Mouse (Mus musculus) neural tube, embryonic 12.5 days (tissue): ENCODE data around the gene Cbx7. TPM values are rescaled to one million over a fixed set of nuclear protein-coding genes. Genes with fewer than 3 reads are reported as not detected.

ENCODE experiments used
- ATAC-seq: fragments of 200-750 bp; cut with Nextera tagmentation; 2 replicates; pipeline ENCODE4 v1.8.0; 2017; ENCODE audit warnings: low read depth, mild to moderate bottlenecking, moderate TSS enrichment, moderate library complexity; ENCODE audit not compliant: low FRiP score
- H3K27ac ChIP-seq: fragments of 300-500 bp; sonication (generic); 2 replicates; pipeline ENCODE4 v1.5.1; 2016
- H3K27me3 ChIP-seq: fragments of 300-500 bp; sonication (generic); replicated peaks from 2 replicates; pipeline ENCODE4 v1.6.1; 2016; ENCODE audit warnings: mild to moderate bottlenecking
- H3K36me3 ChIP-seq: fragments of 300-500 bp; sonication (generic); 2 replicates; pipeline ENCODE4 v1.6.1; 2016; ENCODE audit warnings: mild to moderate bottlenecking
- H3K4me1 ChIP-seq: fragments of 300-500 bp; sonication (generic); 2 replicates; pipeline ENCODE4 v1.6.1; 2016
- H3K4me2 ChIP-seq: fragments of 300-500 bp; sonication (generic); replicated peaks from 2 replicates; pipeline ENCODE4 v1.6.1; 2016; ENCODE audit warnings: mild to moderate bottlenecking
- H3K4me3 ChIP-seq: fragments of 300-500 bp; sonication (generic); 2 replicates; pipeline ENCODE4 v1.5.1; 2016
- H3K9ac ChIP-seq: fragments of 300-500 bp; sonication (generic); 2 replicates; pipeline ENCODE4 v1.6.1; 2016; ENCODE audit warnings: mild to moderate bottlenecking
- H3K9me3 ChIP-seq: fragments of 300-500 bp; sonication (generic); 2 replicates; pipeline ENCODE4 v1.6.1; 2016; ENCODE audit warnings: mild to moderate bottlenecking
- WGBS: fragments of 180-500 bp; shearing (Covaris S2); methylation state at CpG from one replicate; pipeline ENCODE4 v1.1.7; 2016; 5-methylcytosine and 5-hydroxymethylcytosine counted together
- polyA plus RNA-seq: library from polyadenylated mRNA; unstranded; fragments of >200 nt; fragmentation: Nextera tagmentation; extraction: Ambion mirVana; gene quantifications from 2 replicates; pipeline ENCODE4 v1.2.1, GENCODE M21; 2016

Cbx7 gene
- polyA plus RNA-seq, 1 experiment from 2014 or later, result 2.7 TPM

DNA sequence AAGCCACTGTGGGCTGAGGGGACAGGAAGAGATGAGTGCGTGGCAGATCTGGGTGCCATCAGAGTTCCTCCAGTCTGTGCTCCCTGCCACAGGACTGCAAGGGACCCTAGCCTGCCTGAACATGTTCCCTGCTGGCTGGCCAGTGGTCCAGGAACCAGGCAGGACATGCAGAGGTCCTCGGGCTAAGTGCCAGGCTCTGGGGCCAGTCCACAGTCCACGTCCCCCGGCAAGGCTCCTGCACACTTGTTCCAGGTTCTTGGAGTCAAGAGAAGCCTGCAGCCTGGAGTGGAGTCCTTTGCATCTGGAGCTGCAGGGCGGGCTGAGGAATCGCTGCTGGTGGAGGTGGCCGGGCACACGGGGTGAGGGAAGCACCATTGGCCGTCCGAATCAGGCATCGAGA lies 25.9 kb upstream of the Cbx7 start:
- Histone ChIP-seq H3K9ac (no peak overlapping the region), H3K36me3 (no peaks in the 10 kb centered on the region), H3K4me3 (no peak overlapping the region), H3K4me2 (no peak overlapping the region), H3K4me1 (no peaks in the 10 kb centered on the region), H3K27ac (no peak overlapping the region), H3K27me3 (no peaks in the 10 kb centered on the region), H3K9me3 (no peaks in the 10 kb centered on the region)
- ATAC-seq, result no peak
- WGBS, result 91% methylated on average over 11 of the region's 11 CpGs

DNA sequence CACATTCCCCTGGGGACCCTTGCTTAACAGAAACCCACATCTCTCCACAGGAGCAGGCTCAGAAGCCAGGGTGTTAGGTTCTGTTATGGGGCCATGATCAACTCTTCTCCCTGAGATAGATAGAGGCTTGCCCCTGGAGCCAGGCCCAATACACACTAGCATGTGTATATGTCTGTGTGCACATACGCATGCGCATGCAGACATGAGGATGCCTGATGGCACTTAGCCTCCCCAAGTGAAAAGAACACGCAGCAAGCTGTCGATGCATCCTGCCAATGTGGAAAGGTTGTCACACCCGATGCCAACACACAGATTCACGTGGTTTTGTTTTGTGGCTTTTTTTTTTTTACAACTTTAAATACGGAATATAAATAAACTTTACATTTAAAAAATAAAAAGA lies 24.6 kb upstream of the Cbx7 start:
- ATAC-seq, result no peak
- Histone ChIP-seq H3K4me2 (no peak overlapping the region), H3K27me3 (no peaks in the 10 kb centered on the region), H3K4me1 (no peaks in the 10 kb centered on the region), H3K36me3 (no peaks in the 10 kb centered on the region), H3K27ac (no peak overlapping the region), H3K9me3 (no peaks in the 10 kb centered on the region), H3K9ac (no peak overlapping the region), H3K4me3 (no peak overlapping the region)
- WGBS, result 93% methylated on average over 7 of the region's 7 CpGs

DNA sequence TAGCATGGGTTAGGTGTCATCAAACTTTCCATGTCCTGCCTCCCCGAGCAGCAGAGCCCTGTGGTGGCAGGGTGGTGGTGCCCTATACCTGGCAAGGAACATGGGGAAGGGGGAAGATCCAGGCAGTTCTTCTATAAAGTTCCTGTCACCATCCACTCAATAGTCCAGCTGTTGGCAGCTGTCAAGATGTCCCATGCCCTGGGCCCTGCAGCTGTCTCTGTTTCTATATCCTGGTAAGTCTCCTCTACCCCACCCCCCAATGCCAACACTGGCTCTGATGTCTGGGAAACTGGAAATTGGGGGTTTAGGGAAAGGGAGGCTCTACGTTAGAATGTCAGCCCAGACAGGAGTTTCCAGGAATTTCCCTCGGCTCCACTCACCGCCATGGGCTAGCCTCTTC lies 23.6 kb upstream of the Cbx7 start:
- H3K9me3 ChIP-seq, result no peaks in the 10 kb centered on the region
- no peak overlapping the region for H3K4me2 ChIP-seq
- H3K9ac ChIP-seq, result no peak overlapping the region
- no peak overlapping the region for H3K27ac ChIP-seq
- ATAC-seq, result no peak
- no peaks in the 10 kb centered on the region for H3K36me3 ChIP-seq
- 79% methylated on average over 4 of the region's 4 CpGs for WGBS
- H3K27me3 ChIP-seq, result no peaks in the 10 kb centered on the region
- H3K4me3 ChIP-seq, result no peak overlapping the region
- no peaks in the 10 kb centered on the region for H3K4me1 ChIP-seq

DNA sequence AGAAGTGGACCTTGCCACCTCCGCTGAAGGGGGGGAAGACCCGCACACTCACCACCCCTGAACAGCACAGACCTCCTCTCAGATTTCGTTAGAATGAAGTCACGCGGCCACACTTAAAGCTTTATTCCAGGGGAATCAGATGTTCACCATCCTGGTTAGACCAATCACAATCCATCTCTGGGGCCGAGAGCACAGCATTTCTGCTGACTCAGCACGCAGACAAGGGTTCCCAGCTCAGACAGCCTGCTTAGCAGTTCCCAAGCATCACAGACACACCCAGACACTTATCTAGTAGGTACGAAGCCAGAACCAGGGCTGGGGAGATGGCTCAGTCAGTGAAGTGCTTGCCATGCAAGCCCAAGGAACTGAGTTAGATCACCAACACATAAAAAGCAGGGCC lies 15.3 kb upstream of the Cbx7 start:
- Histone ChIP-seq H3K4me1 (peaks cover 5% of the 10 kb centered on the region), H3K27me3 (no peaks in the 10 kb centered on the region), H3K4me3 (no peak overlapping the region), H3K27ac (no peak overlapping the region), H3K4me2 (no peak overlapping the region), H3K9ac (no peak overlapping the region), H3K9me3 (no peaks in the 10 kb centered on the region), H3K36me3 (no peaks in the 10 kb centered on the region)
- 79% methylated on average over 8 of the region's 8 CpGs for WGBS
- no peak for ATAC-seq

DNA sequence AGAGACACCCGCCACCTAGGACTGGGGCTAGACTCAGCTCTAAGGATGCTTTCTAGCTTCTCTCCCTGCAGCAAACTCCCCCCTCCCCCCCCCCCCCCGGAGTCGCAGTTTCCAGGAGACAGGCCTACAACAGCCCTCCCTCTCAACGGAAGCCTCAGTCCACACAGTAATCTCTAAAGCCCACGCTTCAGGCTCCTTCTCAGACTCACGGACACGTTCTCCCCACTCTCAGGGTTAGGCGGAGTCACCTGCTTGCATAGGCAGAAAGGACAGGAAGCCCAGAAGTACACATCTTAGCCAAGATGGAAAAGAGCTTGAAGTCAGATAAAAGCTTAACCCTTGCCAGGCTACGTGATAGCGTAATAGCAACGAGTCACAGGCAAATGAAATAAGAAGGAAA lies 14.6 kb upstream of the Cbx7 start:
- Histone ChIP-seq H3K4me3 (no peak overlapping the region), H3K27me3 (no peaks in the 10 kb centered on the region), H3K9me3 (no peaks in the 10 kb centered on the region), H3K36me3 (no peaks in the 10 kb centered on the region), H3K4me2 (no peak overlapping the region), H3K27ac (no peak overlapping the region), H3K9ac (no peak overlapping the region), H3K4me1 (peaks cover 5% of the 10 kb centered on the region)
- no peak for ATAC-seq
- WGBS, result 76% methylated on average over 11 of the region's 11 CpGs

DNA sequence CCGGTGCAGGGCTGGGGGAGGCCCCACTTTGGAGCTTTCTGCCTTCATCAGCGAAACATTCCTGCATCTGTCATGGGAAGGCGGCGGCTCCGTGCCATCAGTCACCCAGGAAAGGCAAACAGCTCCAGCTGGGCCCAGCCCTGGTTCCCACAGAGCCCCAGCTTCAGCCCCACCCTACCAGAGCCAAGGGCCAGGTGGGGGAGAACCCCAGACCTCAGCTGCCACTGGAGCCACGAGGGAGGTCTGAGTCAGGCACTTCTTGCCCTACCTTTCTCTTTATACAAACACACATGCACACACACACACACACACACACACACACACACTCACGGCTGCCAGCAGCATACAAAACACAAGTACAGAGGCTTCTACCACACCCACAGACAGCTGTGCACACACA lies 13.2 kb upstream of the Cbx7 start:
- no peak for ATAC-seq
- 55% methylated on average over 7 of the region's 7 CpGs for WGBS
- H3K27ac ChIP-seq, result no peak overlapping the region

DNA sequence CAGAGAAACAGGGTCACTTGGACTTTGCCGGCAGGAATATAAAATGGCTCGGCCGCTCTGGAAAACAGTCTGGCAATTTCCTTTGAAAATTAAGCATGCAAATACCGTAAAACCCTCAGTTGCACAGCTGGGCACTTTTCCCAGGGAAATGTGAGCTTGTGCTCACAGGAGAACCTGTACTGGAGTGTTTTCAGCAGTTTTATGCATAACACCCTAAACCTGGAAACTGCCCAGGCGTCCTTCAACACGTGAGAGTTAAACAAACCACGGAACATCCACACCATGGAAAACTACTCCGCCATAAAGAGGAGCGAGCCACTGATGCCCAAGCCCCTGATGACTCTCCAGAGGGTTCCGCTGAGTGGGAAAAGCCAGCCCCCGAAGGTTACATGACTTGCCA lies 9.8 kb upstream of the Cbx7 start:
- no peak overlapping the region for H3K4me3 ChIP-seq
- H3K27ac ChIP-seq, result no peak overlapping the region
- no peak overlapping the region for H3K9ac ChIP-seq
- H3K4me1 ChIP-seq, result peaks cover 5% of the 10 kb centered on the region
- H3K4me2 ChIP-seq, result no peak overlapping the region
- 76% methylated on average over 11 of the region's 11 CpGs for WGBS
- H3K36me3 ChIP-seq, result no peaks in the 10 kb centered on the region
- H3K9me3 ChIP-seq, result no peaks in the 10 kb centered on the region
- no peak for ATAC-seq
- no peaks in the 10 kb centered on the region for H3K27me3 ChIP-seq

More for the DNA sequence above, 13.2 kb upstream of the Cbx7 start:
- H3K4me1 ChIP-seq, result peaks cover 5% of the 10 kb centered on the region
- H3K27me3 ChIP-seq, result no peaks in the 10 kb centered on the region
- 0 out of 2 replicates have a peak overlapping the region, but pooled peaks have one; percentile 26 for H3K9ac ChIP-seq
- no peak overlapping the region for H3K4me2 ChIP-seq
- H3K4me3 ChIP-seq, result no peak overlapping the region
- H3K36me3 ChIP-seq, result no peaks in the 10 kb centered on the region
- no peaks in the 10 kb centered on the region for H3K9me3 ChIP-seq

DNA sequence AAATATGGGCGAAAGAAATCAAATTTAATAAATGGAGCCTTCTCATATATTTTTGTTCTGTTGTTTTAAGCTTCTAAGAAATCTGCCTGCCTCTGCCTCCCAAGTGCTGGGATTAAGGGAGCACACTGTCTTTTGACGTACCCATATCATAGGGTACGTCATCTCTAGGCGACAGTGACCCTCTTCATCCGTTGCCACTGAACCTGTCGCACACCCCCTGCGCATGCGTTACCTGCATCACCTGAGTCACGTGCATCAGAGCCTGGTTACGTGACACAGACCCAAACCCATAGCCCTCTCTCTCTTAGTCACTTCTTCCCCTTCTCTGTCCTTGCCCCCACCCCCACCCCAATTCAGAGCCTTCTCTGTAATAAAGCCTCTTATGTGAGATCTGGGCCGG lies 1.3 kb upstream of the Cbx7 start:
- Histone ChIP-seq H3K4me2 (no peak overlapping the region), H3K4me1 (no peaks in the 10 kb centered on the region), H3K4me3 (no peak overlapping the region), H3K27me3 (no peaks in the 10 kb centered on the region), H3K27ac (no peak overlapping the region), H3K36me3 (no peaks in the 10 kb centered on the region), H3K9ac (no peak overlapping the region), H3K9me3 (no peaks in the 10 kb centered on the region)
- WGBS, result 95% methylated on average over 11 of the region's 11 CpGs
- ATAC-seq, result no peak

DNA sequence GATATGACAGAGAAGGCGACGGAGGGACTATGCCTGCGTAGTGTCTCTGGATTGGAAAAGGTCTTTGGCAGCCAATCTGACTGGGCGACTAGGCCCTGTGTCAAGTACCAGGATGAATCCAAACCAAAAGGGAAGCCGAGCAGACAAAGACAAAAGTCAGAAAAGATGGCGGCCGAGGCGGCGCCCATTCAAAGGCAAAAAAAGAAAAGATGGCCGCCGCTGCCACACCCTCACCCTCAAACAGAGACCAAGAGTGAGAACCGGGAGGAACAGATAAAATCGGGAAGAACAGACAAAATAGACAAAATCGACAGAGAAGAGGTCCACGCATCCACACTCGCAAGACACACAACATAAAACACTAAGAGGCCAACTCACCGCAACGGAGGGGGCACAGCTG lies 428 bp downstream of the Cbx7 start:
- 94% methylated on average over 18 of the region's 18 CpGs for WGBS
- Histone ChIP-seq H3K36me3 (no peaks in the 10 kb centered on the region), H3K4me3 (no peak overlapping the region), H3K4me1 (no peaks in the 10 kb centered on the region), H3K9ac (no peak overlapping the region), H3K27me3 (no peaks in the 10 kb centered on the region), H3K4me2 (no peak overlapping the region), H3K9me3 (no peaks in the 10 kb centered on the region), H3K27ac (no peak overlapping the region)
- ATAC-seq, result no peak

DNA sequence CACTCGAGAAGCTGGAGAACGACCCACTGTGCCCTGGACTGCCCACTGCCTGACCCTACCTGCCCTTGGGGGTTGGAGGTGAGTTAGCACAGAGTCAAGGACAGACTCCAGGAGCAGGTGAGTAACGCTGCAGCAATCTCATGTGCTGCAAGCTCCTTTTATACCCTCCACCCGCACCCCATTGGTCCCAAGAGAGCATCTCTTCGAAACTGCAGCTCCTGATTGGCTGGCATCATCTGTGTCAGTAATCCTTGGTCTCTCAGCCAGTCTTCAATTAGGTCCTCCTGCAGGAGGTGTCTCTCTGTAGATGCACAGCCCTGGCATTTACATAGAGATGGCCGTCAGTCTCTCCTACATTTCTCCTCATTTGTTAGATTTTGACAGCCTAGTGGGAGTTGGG lies 3.6 kb downstream of the Cbx7 start:
- no peaks in the 10 kb centered on the region for H3K36me3 ChIP-seq
- WGBS, result 83% methylated on average over 6 of the region's 6 CpGs
- no peak overlapping the region for H3K4me2 ChIP-seq
- no peak for ATAC-seq
- no peaks in the 10 kb centered on the region for H3K9me3 ChIP-seq
- H3K4me3 ChIP-seq, result no peak overlapping the region
- H3K9ac ChIP-seq, result no peak overlapping the region
- no peaks in the 10 kb centered on the region for H3K4me1 ChIP-seq
- no peaks in the 10 kb centered on the region for H3K27me3 ChIP-seq
- H3K27ac ChIP-seq, result no peak overlapping the region

DNA sequence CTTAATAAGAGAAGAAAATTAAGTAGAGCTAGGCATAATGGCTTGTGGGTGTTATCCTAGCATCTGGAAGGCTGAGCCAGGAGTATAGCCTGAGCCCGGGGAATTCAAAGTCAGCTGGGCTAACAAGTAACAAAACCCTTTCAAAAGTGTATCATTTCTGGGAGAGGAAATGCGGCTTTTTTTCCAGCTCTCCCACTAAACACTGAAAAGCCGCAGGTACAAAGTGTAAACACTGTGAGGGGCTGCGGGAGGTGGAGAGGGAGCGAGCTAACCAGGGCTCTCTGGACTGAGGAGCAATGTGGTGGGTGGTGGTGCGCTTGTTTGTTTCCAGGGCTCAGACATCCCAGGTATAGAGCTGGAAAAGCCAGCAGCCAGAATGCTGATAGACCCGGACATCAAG lies 6.5 kb downstream of the Cbx7 start:
- WGBS, result 92% methylated on average over 7 of the region's 7 CpGs
- H3K4me2 ChIP-seq, result no peak overlapping the region

DNA sequence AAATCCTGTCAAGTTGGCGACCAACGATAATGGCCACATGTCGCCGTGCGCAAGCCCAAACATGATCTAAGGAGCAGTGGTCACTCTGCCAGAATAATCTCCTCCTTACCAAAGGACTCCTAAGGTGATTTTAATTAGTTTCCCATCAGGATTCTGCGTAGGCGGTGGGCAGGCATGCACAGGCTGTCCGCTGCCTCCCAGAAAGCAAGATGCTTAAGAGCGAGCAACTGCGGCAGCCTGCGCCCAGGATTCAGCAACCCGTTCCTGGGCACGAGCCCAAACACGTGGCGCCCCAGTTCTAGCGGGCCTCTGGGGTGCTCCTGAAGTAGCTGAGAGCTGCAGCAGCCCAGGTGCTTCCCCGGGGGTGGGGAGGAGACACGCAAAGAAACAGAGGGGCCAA lies 8.3 kb downstream of the Cbx7 start:
- 90% methylated on average over 18 of the region's 18 CpGs for WGBS
- no peaks in the 10 kb centered on the region for H3K9me3 ChIP-seq
- H3K4me2 ChIP-seq, result no peak overlapping the region
- ATAC-seq, result no peak
- peaks cover 6% of the 10 kb centered on the region; the same call in 1 of the 2 replicates for H3K4me1 ChIP-seq
- H3K4me3 ChIP-seq, result no peak overlapping the region
- H3K27me3 ChIP-seq, result no peaks in the 10 kb centered on the region
- H3K36me3 ChIP-seq, result no peaks in the 10 kb centered on the region
- H3K9ac ChIP-seq, result no peak overlapping the region
- H3K27ac ChIP-seq, result no peak overlapping the region

More for the DNA sequence above, 6.5 kb downstream of the Cbx7 start:
- Histone ChIP-seq H3K4me3 (no peak overlapping the region), H3K27ac (no peak overlapping the region), H3K36me3 (no peaks in the 10 kb centered on the region), H3K9ac (no peak overlapping the region), H3K9me3 (no peaks in the 10 kb centered on the region), H3K27me3 (no peaks in the 10 kb centered on the region), H3K4me1 (peaks cover 6% of the 10 kb centered on the region; the same call in 1 of the 2 replicates)
- no peak for ATAC-seq

DNA sequence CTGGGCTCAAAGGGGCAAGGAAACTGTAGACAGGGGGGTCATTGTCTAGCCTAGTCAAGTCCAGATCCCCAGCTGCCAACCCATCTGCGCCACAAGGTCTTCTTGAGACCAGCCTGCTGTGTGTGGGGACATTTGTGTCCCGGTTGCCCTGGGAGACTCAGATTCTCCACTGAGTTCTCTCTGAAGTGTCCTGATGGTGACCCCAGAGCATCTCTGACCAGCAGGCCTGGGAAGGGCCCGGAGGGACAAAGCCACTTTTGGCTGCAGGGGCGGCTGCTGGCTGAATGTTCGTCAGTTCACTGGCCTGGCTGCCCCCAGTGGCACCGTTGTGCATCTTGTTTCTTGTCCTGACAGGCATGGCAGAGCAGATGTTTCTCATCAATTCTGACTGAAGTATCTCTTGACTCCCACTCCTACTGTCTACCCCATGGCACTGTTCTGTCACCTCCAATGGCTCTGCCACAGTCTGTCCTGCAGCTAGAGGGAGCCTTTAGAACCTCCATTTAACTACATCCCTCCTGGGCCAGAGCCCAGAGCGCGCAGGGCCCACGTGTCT lies 9.5 kb downstream of the Cbx7 start:
- Histone ChIP-seq H3K4me3 (no peak overlapping the region), H3K4me1 (peaks cover 6% of the 10 kb centered on the region; the same call in 1 of the 2 replicates), H3K27ac (no peak overlapping the region), H3K9ac (no peak overlapping the region), H3K4me2 (no peak overlapping the region), H3K27me3 (no peaks in the 10 kb centered on the region), H3K36me3 (no peaks in the 10 kb centered on the region), H3K9me3 (no peaks in the 10 kb centered on the region)
- 47% methylated on average over 9 of the region's 9 CpGs for WGBS
- no peak for ATAC-seq
